Mouse (Mus musculus) liver, postnatal 0 days (tissue): ENCODE measurements at regions not wholly inside any gene's neighbourhood (a gene's known extent, or its start where the extent isn't known, plus 50 kb on each side); places are given as distances from the start of the nearest gene placed in this dataset.

Experiments used
- CTCF ChIP-seq: sonication (generic); IDR thresholded peaks from 2 replicates; pipeline ENCODE4 v1.5.1; 2016; ENCODE audit warnings: antibody characterized with exemption, low read depth
- EP300 ChIP-seq: IDR thresholded peaks from 2 replicates; pipeline ENCODE4 v1.6.1; 2016; ENCODE audit warnings: antibody characterized with exemption, low read depth, mild to moderate bottlenecking

GRCm38 (mm10) chr1:35726596-35726995 lies 341.6 kb upstream of the Hs6st1 start:
- TF ChIP-seq CTCF (peak; percentile 69), EP300 (no peak)
